Mouse (Mus musculus): ENCODE data around the gene Tspyl1.

DNA sequence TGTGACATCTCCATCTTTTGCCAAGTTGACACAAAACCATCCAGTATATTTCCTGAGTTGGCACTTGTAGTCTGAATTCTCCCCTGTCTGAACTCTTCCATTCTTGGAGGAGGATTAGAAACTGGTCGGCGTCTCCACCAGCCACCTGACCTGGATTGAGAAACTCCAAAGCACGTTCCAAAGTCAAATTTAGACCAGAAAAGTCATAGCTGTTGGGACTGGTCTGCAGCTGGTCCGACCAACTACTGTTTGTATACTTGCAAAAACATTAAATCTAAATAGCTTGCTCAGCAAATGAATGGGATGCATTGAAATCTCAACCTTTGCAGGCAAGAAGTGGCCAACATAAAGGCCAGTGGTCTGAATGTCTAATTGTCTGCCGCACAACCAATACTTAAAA, 45.4 kb upstream of the Tspyl1 start:
- no peak for TF ChIP-seq POLR2A (IDR thresholded peaks at IDR 0.05; ENCODE audit: low read depth, low read length)
- TF ChIP-seq CTCF (conservative IDR thresholded peaks at IDR 0.05; ENCODE audit: insufficient read depth, insufficient read length, low read depth, low read length): no peak
